Mouse (Mus musculus) ovary, postnatal 10 days (tissue): ENCODE measurements around the gene Gapt.
"Not testable (repeated sequence)": the region's sequence is repeated elsewhere in the genome, so short reads cannot be mapped to it uniquely, and the experiment has no call there.

Experiments used
- DNase-seq: peaks from one replicate; pipeline ENCODE4 v3.0.0; 2022; ENCODE audit warnings: low spot score

The Gapt gene

DNA sequence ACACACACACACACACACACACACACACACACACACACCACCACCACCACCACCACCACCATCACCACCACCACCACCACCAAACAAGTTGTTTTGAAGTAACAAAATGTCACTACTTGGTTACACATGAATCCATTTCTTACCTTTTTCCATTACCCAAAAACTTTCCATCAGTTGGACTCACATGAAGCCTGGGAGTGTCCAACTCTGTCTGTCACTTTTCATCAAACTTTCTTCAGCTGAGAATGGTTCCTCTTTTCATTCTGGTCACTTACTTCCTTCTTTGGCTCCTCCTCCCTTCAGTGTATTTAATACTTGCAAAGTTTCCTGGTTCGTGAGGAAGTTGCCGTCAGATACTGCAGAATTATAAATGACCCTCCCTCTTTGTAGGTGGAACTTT is at the start of gene Gapt:
TSS of gene Gapt (minus strand) at position 259 of the 400 bp plus-strand sequence.
- no peak for DNase-seq

- no peak for DNase-seq
These were observed 49.2 kb upstream of the Gapt start for GRCm38 (mm10) chr13:110406152-110406551.

GRCm38 (mm10) chr13:110404686-110405085 is 47.7 kb upstream of the Gapt start:
- not testable (repeated sequence) for DNase-seq

DNA sequence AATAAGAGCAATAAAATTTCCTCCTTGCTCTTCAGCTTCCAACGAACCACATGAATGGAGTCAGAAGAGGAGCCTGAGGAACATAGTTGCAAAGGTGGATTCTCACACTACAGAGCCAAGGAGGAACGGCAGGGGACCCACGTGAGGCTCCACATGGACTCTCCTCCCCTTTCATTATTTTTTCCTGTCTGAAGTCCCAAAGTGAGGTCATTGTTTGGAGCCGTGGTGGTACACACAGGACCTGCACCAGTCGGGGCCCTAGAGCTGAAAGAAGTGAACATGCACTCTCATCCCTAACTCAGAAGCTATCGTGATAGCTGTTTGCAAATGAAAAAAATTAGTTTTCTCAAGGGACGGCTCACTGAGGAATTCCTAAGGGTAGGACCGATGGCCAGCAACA is 47.1 kb upstream of the Gapt start:
- no peak for DNase-seq

DNA sequence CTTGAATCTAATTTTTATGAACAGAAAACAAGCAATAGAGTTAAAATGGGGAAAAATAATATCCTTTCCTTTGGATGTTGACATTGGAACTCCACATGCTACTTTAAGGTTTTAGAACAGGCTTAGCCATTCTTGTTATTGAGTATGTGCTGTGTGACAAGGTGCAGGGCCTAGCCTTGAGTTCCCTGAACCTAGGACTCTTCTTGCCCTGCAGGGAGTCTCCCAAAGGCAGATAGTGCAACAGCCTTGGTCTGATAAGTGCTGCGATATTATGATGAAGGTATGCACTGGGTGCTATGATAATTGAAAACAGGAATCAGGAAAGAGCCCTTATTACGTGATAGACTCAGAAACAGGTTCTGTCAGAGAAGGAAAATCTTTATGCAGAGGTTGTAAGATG is 44.9 kb upstream of the Gapt start:
- DNase-seq: no peak

GRCm38 (mm10) chr13:110401443-110401842 is 44.4 kb upstream of the Gapt start:
- no peak for DNase-seq

- no peak for DNase-seq
These were observed 41.7 kb upstream of the Gapt start for GRCm38 (mm10) chr13:110398513-110399270.

DNA sequence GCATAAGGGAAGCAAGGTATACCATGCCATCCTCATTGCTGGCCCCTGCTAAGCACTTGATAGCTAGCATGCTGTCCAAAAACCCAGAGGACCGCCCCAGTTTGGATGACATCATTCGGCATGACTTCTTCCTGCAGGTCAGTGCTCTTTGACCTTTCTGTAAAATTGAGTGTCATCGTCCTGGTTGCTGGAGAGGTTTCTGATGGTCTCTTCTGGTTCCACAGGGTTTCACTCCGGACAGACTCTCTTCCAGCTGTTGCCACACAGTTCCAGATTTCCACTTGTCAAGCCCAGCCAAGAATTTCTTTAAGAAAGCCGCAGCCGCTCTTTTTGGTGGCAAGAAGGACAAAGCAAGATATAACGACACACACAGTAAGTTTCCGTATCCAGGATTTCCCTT is 40.8 kb upstream of the Gapt start:
- no peak for DNase-seq

DNA sequence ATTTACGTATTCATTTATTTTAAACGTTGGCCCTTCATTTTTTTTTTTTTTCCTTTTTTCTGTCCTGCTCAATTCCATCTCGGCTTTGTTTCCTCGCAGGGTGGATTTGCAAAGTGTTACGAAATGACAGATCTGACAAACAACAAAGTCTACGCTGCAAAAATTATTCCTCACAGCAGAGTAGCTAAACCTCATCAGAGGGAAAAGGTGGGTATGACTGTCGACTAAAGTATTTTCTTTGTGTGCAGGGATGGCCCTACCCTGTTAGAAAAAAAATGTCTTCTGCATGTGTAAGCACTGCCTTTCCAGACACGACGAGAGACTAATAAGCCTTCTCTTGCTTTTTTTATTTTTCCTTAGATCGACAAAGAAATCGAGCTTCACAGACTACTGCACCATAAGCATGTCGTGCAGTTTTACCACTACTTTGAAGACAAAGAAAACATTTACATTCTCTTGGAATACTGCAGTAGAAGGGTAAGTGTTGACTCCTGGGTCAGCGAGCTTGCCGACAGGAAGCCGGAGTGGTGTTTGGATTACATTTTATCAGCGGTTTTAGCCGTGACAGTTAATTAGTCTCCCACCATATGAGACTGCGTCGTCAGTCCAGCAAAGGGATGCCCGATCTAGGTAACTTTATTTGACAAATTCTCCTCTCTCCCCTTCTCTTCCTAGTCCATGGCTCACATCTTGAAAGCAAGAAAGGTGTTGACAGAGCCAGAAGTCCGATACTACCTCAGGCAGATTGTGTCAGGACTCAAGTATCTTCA is 39.1 kb upstream of the Gapt start:
- no peak for DNase-seq

- no peak for DNase-seq
These were observed 38.3 kb upstream of the Gapt start for GRCm38 (mm10) chr13:110395179-110395794.

DNA sequence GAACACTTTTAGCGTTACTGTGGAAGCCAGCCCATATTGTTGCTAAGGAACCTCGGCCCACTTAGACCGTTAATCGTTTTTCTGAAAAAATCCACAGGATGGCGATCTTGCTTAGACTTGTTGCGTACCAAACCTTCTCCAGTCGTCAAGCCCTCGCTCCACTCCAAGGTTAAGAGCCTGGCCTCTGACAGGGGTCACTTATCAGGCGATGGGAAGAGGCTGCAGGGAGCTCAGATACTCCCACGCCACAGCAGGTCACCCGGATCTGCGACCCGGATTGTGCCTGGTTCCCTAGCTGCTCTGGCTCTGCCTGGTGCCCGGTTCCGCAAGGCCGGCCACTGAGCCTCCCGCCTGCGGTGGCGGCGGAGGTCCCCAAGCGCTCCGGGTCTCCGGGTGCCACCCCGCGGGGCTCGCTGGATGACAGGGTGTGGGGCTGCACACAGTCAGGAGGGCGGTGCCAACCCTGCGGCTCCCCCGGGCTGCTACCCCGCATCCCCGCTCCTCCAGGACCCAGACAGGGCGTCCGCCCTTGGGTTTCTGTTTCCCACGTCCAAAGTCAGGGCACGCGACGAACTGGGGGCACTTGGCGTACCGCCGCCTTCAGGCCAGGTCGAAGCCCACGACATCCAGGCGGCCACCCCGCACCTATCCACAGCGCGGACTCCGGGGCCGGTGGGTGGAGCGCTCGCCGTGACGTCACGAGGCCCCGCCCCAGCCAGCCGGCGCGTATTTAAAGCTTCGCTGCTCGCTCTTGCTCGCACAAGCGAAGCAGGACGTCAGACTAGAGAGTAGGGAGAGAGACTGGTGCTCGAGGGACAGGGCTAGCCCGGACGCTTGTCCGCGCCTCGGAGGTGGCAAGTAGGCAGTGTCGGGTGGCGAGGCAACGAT is 37.5 kb upstream of the Gapt start, which contains the start of gene Plk2:
TSS of gene Plk2 (plus strand) at position 756 of the 888 bp plus-strand sequence.
- DNase-seq: peak; percentile 95

- DNase-seq: no peak
These were observed 35.6 kb upstream of the Gapt start for GRCm38 (mm10) chr13:110392631-110393030.

DNA sequence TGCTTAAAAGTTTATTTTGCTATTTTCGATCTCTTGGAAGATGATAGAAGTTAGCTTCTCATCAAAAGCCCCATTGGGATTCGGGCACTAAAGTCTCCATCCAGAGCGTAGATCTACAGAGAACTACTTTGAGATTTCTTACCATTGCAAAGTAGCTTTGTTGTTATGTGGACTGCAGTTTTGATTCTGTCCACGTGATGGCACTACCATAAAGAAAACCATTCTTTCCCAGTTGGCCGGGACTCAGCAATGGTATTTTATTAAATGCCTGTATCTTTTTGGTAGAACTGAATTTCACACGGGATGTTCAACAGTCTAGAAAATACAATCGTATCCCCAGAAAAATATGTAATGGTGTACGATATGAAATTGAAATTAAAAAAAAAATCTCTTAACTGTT is 35.2 kb upstream of the Gapt start:
- DNase-seq: peak; percentile 35

- DNase-seq: no peak
These were observed 27.5 kb upstream of the Gapt start for GRCm38 (mm10) chr13:110384514-110384913.

DNA sequence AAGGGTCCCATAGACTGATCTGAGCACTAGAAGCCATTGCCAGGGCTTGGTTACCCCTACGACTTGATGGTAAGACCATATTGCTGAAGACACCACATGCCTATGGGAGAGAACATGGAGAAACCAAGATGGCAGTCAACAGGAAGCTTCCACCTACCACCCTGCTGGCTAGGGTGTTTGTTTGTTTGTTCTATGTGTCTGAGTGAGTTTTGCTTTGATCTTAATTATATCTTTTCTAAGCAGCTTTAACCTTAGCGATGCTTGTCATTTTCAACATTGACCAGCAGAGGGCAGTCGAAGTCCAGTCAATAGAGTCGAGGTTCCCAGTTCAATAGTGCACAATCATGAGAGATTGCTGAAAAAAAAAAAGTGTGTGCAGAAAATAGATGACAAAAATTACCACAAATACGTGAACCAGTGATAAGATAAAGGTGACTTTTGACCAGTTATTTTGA is 25.5 kb upstream of the Gapt start:
- no peak for DNase-seq

DNA sequence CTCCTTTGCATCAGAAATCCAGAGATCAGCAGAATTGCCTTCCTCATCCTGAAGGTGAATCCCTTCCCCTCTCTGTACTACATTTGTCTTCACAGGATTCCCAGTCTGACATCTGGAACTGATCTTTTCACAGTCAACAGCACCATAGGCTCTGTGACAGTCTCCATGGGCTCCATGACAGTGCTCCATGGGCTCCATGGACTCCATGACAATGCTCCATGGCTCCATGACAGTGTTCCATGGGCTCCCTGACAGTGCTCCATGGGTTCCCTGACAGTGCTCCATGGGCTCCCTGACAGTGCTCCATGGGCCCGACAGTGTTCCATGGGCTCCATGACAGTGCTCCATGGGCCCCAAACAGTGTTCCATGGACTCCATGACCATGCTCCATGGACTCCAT is 12.7 kb upstream of the Gapt start:
- DNase-seq: no peak

DNA sequence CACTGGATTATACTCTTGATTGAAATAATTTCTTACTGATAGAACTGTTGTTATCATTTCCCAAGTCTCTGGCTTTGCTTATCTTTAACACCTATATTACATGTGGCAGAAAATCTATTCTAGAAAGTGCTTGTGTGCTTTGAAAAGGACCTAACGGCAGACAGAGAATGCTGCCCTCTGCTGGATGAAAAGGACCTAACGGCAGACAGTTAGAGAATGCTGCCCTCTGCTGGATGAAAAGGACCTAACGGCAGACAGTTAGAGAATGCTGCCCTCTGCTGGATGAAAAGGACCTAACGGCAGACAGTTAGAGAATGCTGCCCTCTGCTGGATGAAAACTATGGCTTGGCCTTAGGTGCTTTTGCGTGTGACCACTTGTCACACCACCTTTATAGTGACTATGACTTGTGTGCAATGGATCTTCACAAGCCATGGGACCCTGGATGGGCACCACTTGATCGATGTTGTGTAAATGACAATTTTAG is 11.6 kb upstream of the Gapt start:
- peak; percentile 20 for DNase-seq

GRCm38 (mm10) chr13:110367961-110368555 is 11.1 kb upstream of the Gapt start:
- DNase-seq: no peak

GRCm38 (mm10) chr13:110366477-110366876 is 9.5 kb upstream of the Gapt start:
- no peak for DNase-seq

GRCm38 (mm10) chr13:110363722-110364121 is 6.7 kb upstream of the Gapt start:
- DNase-seq: no peak

DNA sequence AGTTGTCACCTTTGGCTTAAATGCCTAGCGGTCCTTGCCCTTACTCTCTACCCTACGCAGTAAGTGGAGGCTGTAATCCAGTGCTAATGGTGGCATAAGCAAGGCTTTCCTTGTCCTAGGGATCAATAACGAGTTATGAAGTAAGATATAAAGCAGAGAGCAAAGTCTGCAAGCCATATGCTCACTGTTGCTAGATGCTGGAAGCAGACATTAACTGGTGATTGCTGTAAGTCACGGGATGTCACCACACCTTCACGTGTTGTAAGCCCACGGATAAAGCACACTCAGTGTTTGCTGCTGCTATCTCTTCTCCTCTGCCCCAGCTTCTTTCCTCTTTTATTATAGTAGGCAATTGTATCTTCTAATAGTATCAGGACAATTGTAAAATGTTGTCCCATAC is 5.9 kb downstream of the Gapt start:
- DNase-seq: no peak
